Mouse (Mus musculus): ENCODE measurements around the gene Zkscan1. TPM values are rescaled to one million over a fixed set of nuclear protein-coding genes. Genes with fewer than 3 reads are reported as not detected.

Gene Zkscan1
- 0.78 and 1.9 TPM in 2 replicates for polyA plus RNA-seq (2012; ENCODE audit: low replicate concordance)

DNA sequence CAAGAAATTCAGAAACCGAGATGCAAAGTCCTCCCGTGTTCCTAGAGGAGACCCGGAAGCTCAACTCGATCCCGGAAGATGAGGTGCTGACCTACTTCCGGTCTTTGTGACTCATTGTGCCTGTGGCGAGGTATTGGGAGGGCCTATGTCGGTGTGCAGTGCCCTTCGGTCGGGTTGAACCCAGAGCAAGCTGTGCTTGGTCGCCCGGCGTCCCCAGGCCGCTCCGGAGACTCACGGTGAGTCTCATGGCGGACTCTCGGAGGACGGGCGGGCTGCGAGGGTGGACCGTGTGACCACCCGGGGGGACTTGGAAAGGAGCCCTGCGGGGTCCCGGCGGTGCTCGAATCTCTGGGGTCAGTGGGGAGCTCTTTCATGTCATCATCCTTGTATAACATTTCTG lies at the start of gene Zkscan1:
TSS of gene Zkscan1 (plus strand) at position 89 of the 400 bp plus-strand sequence.

DNA sequence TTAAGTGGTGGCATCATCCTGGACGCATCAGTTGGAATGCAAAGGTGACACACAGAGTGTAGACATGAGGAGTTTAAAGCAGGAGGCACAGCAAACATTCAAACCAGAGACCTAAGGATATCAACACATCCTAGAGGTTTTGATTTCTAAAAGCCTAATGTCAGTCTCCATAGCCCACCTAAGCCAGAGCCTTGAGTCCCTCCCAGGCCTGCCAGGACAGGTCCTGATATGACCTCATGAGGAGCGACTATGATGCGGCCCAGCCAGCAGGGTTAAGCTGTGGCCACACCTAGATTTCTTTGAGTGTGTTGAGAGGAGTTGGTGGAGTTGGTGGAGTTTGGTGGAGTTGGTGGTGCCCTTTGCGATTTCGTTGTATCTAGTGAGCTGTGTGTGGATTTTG lies 32.0 kb upstream of the Zkscan1 start, which contains the start of gene Smok3c:
TSS of gene Smok3c (plus strand) at position 301 of the 400 bp plus-strand sequence.

DNA sequence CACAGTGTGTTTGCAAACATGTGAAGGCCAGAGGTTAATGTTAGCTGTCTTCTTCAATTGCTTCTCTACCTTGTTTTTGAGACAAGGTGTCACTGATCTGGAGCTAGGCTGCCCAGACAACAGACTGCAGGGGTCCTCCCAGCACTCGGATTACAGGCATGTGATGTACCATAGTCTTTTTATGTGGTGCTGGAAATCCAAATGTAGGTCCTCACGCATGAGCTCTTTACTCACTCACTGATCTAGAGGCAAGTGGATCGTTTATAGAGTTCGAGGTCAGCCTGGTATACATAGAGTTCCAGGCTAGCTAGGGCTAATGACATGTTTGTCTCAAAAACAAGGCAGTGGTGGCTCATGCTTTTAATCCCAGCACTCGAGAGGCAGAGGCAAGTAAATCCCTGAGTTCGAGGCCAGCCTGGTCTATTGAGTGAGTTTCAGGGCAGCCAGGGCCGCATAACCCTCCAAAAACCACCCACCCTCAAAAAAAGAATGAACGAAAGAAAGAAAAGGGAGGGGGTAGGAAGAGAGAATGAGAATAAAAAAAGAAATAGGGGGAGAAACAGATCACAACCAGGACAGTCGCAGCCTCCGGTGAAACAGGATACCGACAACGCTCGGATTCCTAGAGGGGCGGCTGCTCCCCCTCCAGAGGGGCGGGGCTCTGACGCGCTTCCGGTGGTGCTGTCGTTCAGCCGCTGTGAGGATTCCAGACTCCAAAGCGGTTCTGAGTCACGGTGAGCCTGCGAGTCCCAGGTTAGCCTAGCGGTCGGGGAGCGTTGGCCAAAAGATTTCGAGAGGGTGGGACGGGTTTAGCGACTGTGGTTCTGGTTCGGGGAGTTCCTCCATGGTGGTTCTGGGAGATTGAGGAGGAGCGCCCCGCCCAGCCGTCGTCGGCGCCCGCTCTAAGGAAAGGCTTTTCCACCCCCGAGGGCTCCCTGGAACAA lies 31.6 kb downstream of the Zkscan1 start, which contains the start of gene Zscan21:
TSS of gene Zscan21 (plus strand) at position 649 of the 944 bp plus-strand sequence.

DNA sequence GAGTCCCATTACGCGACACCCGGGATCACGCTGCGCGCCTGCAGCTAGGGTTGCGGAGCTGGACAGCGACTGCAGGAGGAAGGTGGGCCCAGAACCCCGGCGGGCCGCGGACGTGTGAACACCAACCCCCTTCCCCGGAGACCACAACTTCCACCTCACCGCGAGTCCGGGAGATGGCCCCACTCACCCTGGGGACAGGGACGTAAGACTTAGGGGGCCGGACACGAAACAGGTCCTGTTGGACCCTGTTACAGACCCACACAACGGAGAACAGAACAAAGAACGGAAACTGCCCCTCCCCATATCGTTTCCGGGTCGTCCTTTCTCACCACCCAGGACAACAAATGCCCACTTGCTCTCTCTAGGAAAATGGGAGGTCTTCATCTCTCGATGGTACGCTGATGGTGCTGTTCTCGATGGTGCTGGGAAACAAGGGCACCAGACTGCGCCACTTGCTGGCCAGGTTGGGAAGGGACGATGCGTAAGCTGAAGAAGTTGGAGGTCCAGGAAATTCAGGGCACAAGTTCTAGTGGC lies 70.6 kb downstream of the Zkscan1 start, which contains the start of gene Zfp113:
TSS of gene Zfp113 (minus strand) at position 302 of the 534 bp plus-strand sequence.

Other genes starting within 250 kb of the Zkscan1 start
- gene Pilra, start 248.8 kb upstream of the Zkscan1 start, polyA plus RNA-seq (2012; ENCODE audit: low replicate concordance) = 6.6 and 11.0 TPM in 2 replicates
- 6.6 and 9.2 TPM in 2 replicates for gene Pilrb1, start 227.0 kb upstream of the Zkscan1 start, polyA plus RNA-seq (2012; ENCODE audit: low replicate concordance)
- 6.4 and 10.8 TPM in 2 replicates for gene Pilrb2, start 213.3 kb upstream of the Zkscan1 start, polyA plus RNA-seq (2012; ENCODE audit: low replicate concordance)
- gene Cyp3a13, start 163.5 kb upstream of the Zkscan1 start, polyA plus RNA-seq (2012; ENCODE audit: low replicate concordance) = not detected in 2 replicates
- gene Gjc3, start 122.0 kb upstream of the Zkscan1 start, polyA plus RNA-seq (2012; ENCODE audit: low replicate concordance) = not detected in 2 replicates
- not detected in 2 replicates for gene Azgp1, start 103.6 kb upstream of the Zkscan1 start, polyA plus RNA-seq (2012; ENCODE audit: low replicate concordance)
- not detected in 2 replicates for gene Smok3a, start 63.8 kb upstream of the Zkscan1 start, polyA plus RNA-seq (2012; ENCODE audit: low replicate concordance)
- not detected in 2 replicates for gene Smok3b, start 63.7 kb upstream of the Zkscan1 start, polyA plus RNA-seq (2012; ENCODE audit: low replicate concordance)
- gene Smok3c, start 31.9 kb upstream of the Zkscan1 start, polyA plus RNA-seq (2012; ENCODE audit: low replicate concordance) = not detected in 2 replicates
- gene Zscan21, start 31.8 kb downstream of the Zkscan1 start, polyA plus RNA-seq (2012; ENCODE audit: low replicate concordance) = 0.54 and 2.8 TPM in 2 replicates
- gene Zfp113, start 70.7 kb downstream of the Zkscan1 start, polyA plus RNA-seq (2012; ENCODE audit: low replicate concordance) = 0.34 and 0.71 TPM in 2 replicates
- gene Cops6, start 76.0 kb downstream of the Zkscan1 start, polyA plus RNA-seq (2012; ENCODE audit: low replicate concordance) = 45.0 and 53.1 TPM in 2 replicates
- 7.5 and 19.0 TPM in 2 replicates for gene Ap4m1, start 86.9 kb downstream of the Zkscan1 start, polyA plus RNA-seq (2012; ENCODE audit: low replicate concordance)
- gene Mcm7, start 87.3 kb downstream of the Zkscan1 start, polyA plus RNA-seq (2012; ENCODE audit: low replicate concordance) = 5.9 and 28.7 TPM in 2 replicates
- gene Taf6, start 102.4 kb downstream of the Zkscan1 start, polyA plus RNA-seq (2012; ENCODE audit: low replicate concordance) = 13.1 and 29.5 TPM in 2 replicates
- 1.4 and 2.7 TPM in 2 replicates for gene Cnpy4, start 102.4 kb downstream of the Zkscan1 start, polyA plus RNA-seq (2012; ENCODE audit: low replicate concordance)
- 2.1 and 5.4 TPM in 2 replicates for gene Mblac1, start 109.2 kb downstream of the Zkscan1 start, polyA plus RNA-seq (2012; ENCODE audit: low replicate concordance)
- gene Nxpe5, start 140.8 kb downstream of the Zkscan1 start, polyA plus RNA-seq (2012; ENCODE audit: low replicate concordance) = 1.6 and 1.8 TPM in 2 replicates
- gene Lamtor4, start 170.4 kb downstream of the Zkscan1 start, polyA plus RNA-seq (2012; ENCODE audit: low replicate concordance) = 87.3 and 121 TPM in 2 replicates
- 198 and 365 TPM in 2 replicates for gene BC037034, start 178.9 kb downstream of the Zkscan1 start, polyA plus RNA-seq (2012; ENCODE audit: low replicate concordance)
- not detected in 2 replicates for gene Gal3st4, start 187.8 kb downstream of the Zkscan1 start, polyA plus RNA-seq (2012; ENCODE audit: low replicate concordance)
- not detected in 2 replicates for gene Gm43720, start 194.9 kb downstream of the Zkscan1 start, polyA plus RNA-seq (2012; ENCODE audit: low replicate concordance)
- gene Gpc2, start 194.9 kb downstream of the Zkscan1 start, polyA plus RNA-seq (2012; ENCODE audit: low replicate concordance) = 2.5 and 2.7 TPM in 2 replicates
- 2.1 and 9.1 TPM in 2 replicates for gene Stag3, start 195.2 kb downstream of the Zkscan1 start, polyA plus RNA-seq (2012; ENCODE audit: low replicate concordance)

Data from hematopoietic multipotent progenitor cell, adult 10-12 weeks (in vitro differentiated cells).